16 mouse cellular contexts compared by ENCODE assay signal in genomic region chr17:75158385-75158784, GRCm38 (mm10).
"Had no signal": no experiment of that assay in that cellular context is flagged by ENCODE, and none has a peak within 500 bp of the region (broad histone marks: within the 10 kb centered on the region; RNA-seq: fewer than 3 reads in every experiment).

No protein-coding gene starts in this region.

- H3K4me2 ChIP-seq: liver, embryonic 13.5 days; lung, embryonic 14.5 days; midbrain, embryonic 11.5 days; midbrain, embryonic 13.5 days; midbrain, embryonic 15.5 days; neural tube, embryonic 12.5 days; stomach, embryonic 15.5 days had no signal

- H3K9me3 ChIP-seq: liver, embryonic 13.5 days; liver, embryonic 15.5 days; megakaryocyte, embryonic 14.5 days; midbrain, embryonic 13.5 days; midbrain, embryonic 15.5 days; neural tube, embryonic 12.5 days; stomach, embryonic 15.5 days had no signal

- ATAC-seq: midbrain, embryonic 13.5 days; midbrain, embryonic 15.5 days had no signal

- H3K27me3 ChIP-seq: liver, embryonic 13.5 days; liver, embryonic 15.5 days; megakaryocyte, embryonic 14.5 days; midbrain, embryonic 13.5 days; midbrain, embryonic 15.5 days; neural tube, embryonic 12.5 days; stomach, embryonic 15.5 days had no signal

- H3K4me1 ChIP-seq: midbrain, embryonic 13.5 days; midbrain, embryonic 15.5 days; neural tube, embryonic 12.5 days had no signal

- H3K36me3 ChIP-seq: liver, embryonic 13.5 days; liver, embryonic 15.5 days; midbrain, embryonic 13.5 days; midbrain, embryonic 15.5 days; neural tube, embryonic 12.5 days; stomach, embryonic 15.5 days had no signal

- H3K27ac ChIP-seq: liver, embryonic 13.5 days; macrophage; midbrain, embryonic 13.5 days; midbrain, embryonic 15.5 days; neural tube, embryonic 12.5 days; stomach, embryonic 15.5 days had no signal

- H3K9ac ChIP-seq: liver, embryonic 13.5 days; liver, embryonic 15.5 days; liver, postnatal 0 days; lung, embryonic 14.5 days; midbrain, embryonic 13.5 days; midbrain, embryonic 15.5 days; neural tube, embryonic 12.5 days; stomach, embryonic 15.5 days had no signal

- H3K4me3 ChIP-seq: liver, embryonic 13.5 days; liver, embryonic 15.5 days; megakaryocyte, embryonic 14.5 days; midbrain, embryonic 13.5 days; midbrain, embryonic 15.5 days; neural tube, embryonic 12.5 days; stomach, embryonic 15.5 days had no signal

- DNase-seq: liver, embryonic 13.5 days; liver, postnatal 0 days; lung, embryonic 14.5 days; lung, postnatal 10 days; right cerebral cortex, postnatal 14 days; thymus, adult 18-20 months; thymus, postnatal 14 days; thymus, postnatal 36 days had no signal
